Mouse (Mus musculus) megakaryocyte, adult 5-6 weeks (primary cell): ENCODE results near the gene Ntrk3. TPM values are rescaled to one million over a fixed set of nuclear protein-coding genes. Genes with fewer than 3 reads are reported as not detected.
A peak's percentile ranks its signal among the peaks of the same experiment; 100 is the strongest.

Experiments
- ATAC-seq: 2 replicates; pipeline ENCODE4 v1.8.0; 2016; ENCODE audit warnings: mild to moderate bottlenecking, inconsistent platforms; ENCODE audit not compliant: poor library complexity, severe bottlenecking
- total RNA-seq, 2 experiments: library from RNA; stranded (forward) in 1 of 2; stranded (reverse) in 1 of 2; fragments of 153-499, 151-499 nt in 1 of 2; fragments of 221-1000, 200-1000 nt in 1 of 2; gene quantifications; 2 replicates each; pipeline versions ENCODE4 v1.2.3 to v1.2.4; 2015 to 2017

Ntrk3 gene
- not detected in 2 replicates for total RNA-seq (2015)
- not detected in 2 replicates for total RNA-seq (2017)

DNA sequence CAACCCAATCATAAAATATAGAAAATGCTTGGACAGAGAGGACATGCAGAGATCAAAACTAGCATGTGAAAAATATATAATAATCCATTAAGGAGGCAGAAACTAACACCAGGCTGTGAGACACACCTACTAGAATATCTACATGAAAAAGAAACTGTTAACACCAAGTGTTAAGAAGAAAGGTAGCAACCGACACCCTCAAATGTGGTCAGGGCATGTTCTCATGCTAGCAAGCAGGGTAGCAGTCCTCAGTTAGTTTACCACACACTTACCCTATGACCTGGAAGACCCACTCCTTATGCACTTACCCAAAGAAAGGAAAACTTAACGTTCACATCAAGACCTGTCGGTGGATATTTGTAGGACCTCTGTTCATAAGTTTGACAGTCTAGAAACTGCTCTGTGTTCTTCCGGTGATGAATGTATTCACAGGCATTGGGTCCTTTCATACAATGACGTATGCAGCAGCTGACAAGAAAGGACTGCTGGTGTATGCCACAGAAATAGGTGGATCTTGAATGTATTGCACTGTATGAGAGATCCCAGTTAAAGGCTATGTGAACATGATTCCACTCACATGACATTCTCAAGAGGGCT is at the start of gene Ntrk3:
Gene Ntrk3, minus strand, starts transcription at position 399 of the 597 bp plus-strand sequence.
- ATAC-seq = peak; percentile 40; the same call in 1 of the 2 replicates

DNA sequence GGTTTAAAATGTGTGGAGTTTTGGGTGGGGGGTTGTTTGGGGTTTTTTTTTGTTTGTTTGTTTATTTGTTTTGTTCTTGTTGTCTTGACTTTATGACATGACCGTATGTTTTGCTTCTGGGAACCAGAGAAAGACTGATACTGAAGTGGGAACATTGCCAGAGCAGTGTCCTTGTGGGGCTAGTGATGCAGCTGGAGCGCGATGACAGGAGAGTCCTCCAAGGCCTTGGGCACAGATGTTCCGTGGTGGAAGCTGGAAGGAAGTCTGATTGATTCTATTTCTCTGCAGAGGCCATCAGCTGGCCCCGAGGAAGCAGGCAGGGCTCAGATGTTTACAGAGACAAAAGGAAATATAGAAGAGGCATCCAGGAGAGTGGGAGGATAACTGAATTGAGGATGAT is 48.1 kb upstream of the Ntrk3 start:
- no peak for ATAC-seq

GRCm38 (mm10) chr7:78782639-78783581 is 45.1 kb upstream of the Ntrk3 start, which contains the start of the genes Mrps11 and Mrpl46:
Mrps11 (plus strand) TSS chr7:78783119.
Mrpl46 (minus strand) TSS chr7:78783531.
- ATAC-seq = peak; percentile 99

GRCm38 (mm10) chr7:78778741-78779140 is 40.9 kb upstream of the Ntrk3 start:
- no peak for ATAC-seq

DNA sequence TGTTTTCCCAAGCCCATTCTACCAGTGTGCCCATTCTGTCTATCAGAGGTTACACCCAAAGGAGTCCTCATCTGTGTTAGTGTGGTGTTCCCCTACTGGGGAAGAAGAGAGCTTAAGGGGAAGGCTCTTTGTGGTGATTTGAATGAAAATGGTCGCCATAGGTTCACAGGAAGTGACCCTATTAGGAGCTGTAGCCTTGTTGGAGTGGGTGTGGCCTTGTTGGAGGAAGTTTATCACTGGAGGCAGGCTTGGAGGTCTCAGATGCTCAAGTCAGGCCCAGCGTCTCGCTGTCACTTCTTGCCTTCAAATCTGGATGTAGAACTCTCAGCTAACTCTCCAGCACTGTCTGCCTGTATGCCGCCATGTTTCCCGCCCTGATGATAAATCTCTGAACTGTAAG is 33.1 kb upstream of the Ntrk3 start:
- ATAC-seq = no peak

- ATAC-seq = no peak
Observed at GRCm38 (mm10) chr7:78769075-78769652, 31.4 kb upstream of the Ntrk3 start.

DNA sequence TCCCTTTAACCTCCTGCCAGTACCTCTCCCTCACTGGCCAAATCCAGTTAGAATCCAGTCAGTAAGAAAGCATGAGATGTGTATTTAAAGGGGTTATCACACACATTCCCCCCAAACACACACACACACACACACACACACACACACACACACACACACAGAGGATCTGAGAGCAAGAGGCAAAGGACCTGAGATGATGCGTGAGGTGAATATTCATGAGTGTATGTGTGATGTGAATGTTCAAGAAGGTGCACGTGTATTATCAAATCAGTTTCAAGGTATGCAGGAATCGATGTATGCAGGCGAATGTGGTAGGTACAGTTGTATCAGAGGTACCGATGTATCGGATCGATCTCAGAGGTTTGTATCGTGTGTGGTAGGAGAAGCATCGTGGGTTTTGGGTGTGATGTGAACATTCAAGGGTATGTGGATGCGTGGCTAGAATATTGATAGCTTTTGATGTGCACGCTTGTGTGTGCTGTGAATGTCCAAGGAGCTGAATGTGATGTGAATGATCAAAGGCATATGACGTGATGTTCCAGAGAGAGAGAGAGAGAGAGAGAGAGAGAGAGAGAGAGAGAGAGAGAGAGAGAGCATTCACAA is 30.2 kb upstream of the Ntrk3 start:
- ATAC-seq = no peak

DNA sequence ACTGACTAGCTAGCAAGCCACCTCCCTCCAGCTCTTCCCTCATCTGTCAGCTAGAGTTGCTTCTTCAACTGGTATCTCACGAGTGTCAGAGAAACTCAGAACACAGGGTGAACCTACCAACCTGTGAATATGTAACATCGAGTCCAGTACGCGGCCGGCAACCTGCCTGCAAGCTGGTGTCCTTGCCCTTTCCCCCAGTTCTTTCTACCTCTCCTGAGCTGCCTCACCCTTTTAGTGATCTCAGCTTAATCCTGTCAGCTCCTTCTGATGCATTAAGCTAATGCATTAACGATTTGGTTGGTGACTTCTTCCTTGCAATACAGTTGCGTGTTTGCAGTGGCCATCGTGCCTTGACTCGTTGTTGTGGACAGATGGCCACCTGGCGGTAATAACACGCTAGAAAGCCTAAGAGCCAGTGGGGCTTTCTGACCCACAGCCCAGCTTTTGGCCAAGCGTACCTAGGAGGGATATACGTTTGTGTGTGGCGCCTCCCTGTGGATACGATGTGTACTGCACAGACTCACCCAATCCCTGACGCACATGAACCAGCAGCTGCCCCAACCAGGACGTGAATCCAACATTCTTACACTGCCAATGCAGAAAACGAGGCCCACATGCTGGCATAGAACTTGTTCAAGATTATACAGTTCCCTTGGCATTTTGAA is 28.3 kb upstream of the Ntrk3 start:
- peak; percentile 72 for ATAC-seq

- no peak for ATAC-seq
Observed at GRCm38 (mm10) chr7:78765215-78765631, 27.4 kb upstream of the Ntrk3 start.

- no peak for ATAC-seq
Observed at GRCm38 (mm10) chr7:78763801-78764200, 26.0 kb upstream of the Ntrk3 start.

- ATAC-seq = no peak
Observed at GRCm38 (mm10) chr7:78754458-78755000, 16.7 kb upstream of the Ntrk3 start.

DNA sequence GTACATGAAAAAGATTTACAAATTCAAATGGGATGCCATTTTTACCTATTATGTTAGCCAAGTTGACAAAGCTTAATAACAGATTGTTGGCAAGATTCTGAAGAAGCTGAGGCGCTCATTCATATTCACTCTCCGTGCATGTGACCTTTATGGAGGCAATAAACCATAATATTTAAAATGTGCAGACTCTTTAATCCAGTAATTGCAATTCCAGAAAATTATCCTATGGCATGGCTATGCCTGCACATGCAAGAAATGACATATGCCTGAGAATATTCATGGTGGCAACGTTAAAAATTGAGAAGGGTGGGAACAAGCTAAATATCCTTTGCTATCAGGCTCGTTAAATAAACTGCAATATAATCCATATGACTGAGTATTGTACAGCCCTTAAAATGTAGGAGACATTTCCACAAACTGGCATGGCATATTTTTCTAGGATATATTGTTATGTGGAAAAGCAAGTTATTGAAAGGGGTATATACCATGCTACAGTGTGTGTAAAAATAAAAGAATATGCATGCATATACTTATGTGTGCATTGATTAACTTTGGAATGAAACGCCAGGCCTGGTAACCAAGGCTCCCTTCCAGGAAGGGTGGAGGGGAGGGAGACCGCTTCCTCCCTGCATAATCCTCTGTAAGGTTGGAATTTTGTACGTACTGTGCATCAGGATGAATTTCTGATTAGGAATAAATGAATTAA is 16.1 kb upstream of the Ntrk3 start:
- no peak for ATAC-seq

DNA sequence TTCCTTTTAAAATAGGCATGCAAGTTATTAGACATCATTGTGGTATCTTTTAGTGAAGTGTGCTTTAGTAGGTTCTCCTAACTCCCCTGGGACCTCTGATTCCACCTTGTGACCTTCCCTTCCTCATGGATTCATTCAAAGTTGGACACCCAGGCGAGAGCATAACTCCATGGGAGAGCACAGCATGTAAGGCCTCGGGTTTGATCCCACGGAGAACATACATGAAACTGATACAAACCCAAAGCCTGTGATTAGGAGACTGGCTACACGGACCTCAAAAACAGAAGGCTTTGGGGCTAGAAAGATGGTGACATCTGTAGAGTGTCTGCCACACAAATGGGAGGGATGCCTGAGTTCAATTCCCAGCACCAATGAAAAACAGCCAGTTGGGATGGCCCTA is 15.1 kb upstream of the Ntrk3 start:
- no peak for ATAC-seq

DNA sequence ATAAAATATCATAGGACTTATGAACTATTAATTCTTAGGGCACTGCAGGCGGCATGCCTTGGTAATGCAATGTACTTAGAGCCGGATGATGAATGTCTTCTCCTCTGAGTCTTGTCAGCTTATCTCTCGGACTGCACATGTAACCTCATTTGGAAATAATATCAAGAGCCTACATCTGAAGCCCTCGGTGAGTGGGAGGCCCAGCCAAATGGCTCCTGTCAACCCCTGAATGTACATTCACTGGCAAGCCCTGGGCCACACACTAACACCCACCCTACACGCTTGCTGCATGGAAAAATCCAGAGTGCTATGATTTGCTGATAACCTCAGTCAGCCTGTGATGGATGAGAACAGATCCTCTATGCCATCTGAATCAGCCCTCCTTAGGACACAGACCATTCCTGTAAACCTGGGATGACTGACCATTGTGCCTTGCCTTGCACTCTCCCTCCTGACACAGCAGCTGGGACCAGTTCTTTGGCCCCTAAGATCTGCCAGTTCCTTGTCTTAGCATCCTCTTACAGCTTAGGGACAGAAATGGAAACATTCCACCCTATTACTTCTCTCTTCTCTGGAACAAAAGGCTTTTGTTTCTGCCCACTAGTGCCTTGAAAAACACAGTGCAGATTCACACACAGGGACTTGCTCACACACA is 6.0 kb upstream of the Ntrk3 start:
- ATAC-seq = no peak

DNA sequence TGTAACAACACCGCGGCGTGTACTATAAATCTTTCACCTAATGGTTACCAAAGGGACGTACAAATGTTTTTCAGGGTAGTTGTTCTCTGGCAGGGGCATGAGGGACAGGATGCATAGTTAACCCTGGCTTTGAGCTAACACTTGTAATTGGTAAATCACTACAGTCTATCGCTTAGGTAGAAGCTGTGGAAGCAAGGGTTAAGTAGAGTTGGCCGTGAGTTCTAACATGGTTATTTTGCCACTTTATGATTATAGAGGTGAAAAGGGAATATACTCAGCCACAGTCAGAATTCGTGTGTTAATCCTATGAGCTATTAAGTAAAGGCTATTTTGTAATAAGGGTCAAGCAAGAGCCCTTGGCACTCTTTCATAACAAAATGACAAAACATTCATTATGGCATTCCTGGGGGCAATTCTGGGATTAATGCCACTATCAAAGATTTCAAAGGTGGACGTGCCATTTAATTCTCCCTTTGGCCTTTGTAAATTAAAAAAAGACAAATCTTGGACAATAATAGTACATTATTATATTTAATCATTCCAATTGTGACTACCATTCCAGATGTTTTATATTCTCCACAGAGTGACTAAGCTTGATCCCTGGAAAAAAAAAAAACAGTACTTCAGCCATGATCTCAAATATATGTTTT is 1.7 kb upstream of the Ntrk3 start:
- ATAC-seq = no peak

DNA sequence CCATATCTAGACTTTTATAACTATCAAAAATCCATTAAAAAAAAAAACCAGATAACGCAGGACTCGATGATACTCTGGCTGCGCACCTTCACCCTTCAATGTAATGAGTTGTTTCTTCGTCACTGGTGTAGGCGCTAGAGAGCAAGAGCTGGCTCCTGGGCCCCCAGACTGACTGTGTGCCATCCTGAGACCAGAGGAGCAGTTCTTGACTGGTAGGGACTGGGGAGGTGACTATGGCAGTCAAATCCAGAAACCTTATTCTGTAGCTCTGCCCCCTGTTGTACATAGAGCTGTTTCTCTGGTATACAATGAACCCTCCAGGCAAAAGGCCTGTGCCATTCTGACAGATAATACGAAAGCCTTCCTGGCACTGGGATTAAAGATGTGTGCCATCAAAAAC is 616 bp downstream of the Ntrk3 start:
- ATAC-seq = no peak

GRCm38 (mm10) chr7:78731391-78731790 is 6.4 kb downstream of the Ntrk3 start:
- ATAC-seq = no peak

GRCm38 (mm10) chr7:78724591-78724990 is 13.2 kb downstream of the Ntrk3 start:
- no peak for ATAC-seq

GRCm38 (mm10) chr7:78722051-78722450 is 15.8 kb downstream of the Ntrk3 start:
- no peak for ATAC-seq
